Mouse (Mus musculus): ENCODE data around the gene Mr1. TPM values are rescaled to one million over a fixed set of nuclear protein-coding genes. Genes with fewer than 3 reads are reported as not detected.
"Not testable (repeated sequence)": the region's sequence is repeated elsewhere in the genome, so short reads cannot be mapped to it uniquely, and the experiment has no call there.

The Mr1 gene
- 0.41 and 0.49 TPM in 2 replicates for polyA plus RNA-seq (2014; fragmentation: Nextera tagmentation; extraction: Ambion mirVana)

DNA sequence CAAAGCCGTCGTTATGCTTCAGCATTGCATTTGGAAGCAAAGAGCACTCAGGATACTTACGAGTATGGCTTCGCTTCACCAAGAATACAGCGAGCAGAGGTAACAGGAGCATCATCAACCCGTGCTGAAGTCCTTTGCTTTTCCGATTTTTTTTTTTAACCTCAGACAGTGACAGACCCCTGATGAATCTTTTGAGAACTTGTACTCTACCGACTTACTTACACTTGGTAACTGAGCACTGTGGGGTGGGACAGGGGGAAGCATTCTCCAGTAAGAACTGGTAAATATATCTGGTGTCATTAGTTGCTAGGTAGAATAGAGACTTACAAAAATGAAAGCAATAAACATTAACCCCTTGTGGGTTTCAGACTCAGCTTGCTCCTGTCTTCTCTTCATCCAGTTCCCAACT is at the start of gene Mr1:
Gene Mr1, minus strand, starts transcription at position 243 of the 409 bp plus-strand sequence.
- Histone ChIP-seq H3K4me3 (ENCODE audit: low read depth, low read length) (no peak within 1 kb of the TSS), H3K27ac (ENCODE audit: low read depth, low read length) (no peak within 1 kb of the TSS), H3K4me2 (no peak within 1 kb of the TSS), H3K9ac (ENCODE audit: low read length) (no peak within 1 kb of the TSS), H3K9me3 (ENCODE audit: control insufficient read depth, low read length) (no peaks in the 10 kb centered on the region), H3K27me3 (ENCODE audit: control insufficient read depth, insufficient read depth, low read length) (no peaks in the 10 kb centered on the region), H3K4me1 (ENCODE audit: control insufficient read depth, insufficient read depth, low read length) (no peaks in the 10 kb centered on the region), H3K36me3 (ENCODE audit: control insufficient read depth, insufficient read depth, low read length) (no peaks in the 10 kb centered on the region)
- 60% methylated on average over 8 of the region's 8 CpGs for WGBS
- DNase-seq (ENCODE audit: low spot score, missing footprints) = peak; percentile 61
- ATAC-seq (ENCODE audit: low FRiP score) = no peak

DNA sequence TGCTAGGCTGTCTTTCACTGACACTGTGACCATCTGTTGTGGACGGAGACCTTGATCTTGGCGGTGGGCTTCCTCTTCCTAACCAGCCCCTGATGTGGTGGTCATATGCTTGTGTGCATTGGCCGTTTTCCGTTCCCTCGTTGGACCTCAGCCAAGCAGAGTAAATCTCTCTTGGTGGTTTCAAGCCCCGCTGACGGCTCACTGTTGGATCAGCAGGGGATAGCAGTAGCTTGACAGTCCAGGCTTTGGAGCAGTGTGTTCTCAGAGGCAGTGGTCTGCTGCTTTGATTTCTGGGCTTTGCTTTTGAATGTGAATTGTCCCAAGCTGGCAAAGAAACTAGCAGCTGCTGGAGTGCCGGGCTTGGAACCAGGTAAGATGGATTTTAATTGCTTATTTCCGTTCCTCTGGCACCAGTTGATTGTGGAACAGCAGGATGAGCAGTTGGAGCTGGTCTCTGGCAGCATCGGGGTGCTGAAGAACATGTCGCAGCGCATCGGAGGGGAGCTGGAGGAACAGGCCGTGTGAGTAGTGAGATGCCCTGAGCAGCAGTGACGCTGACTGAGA is 46.3 kb upstream of the Mr1 start:
- H3K27ac ChIP-seq (ENCODE audit: low read depth, low read length) = no peak overlapping the region
- H3K4me2 ChIP-seq = no peak overlapping the region
- H3K4me1 ChIP-seq (ENCODE audit: control insufficient read depth, insufficient read depth, low read length) = no peaks in the 10 kb centered on the region
- H3K4me3 ChIP-seq (ENCODE audit: low read depth, low read length) = no peak overlapping the region
- peak; percentile 83 for DNase-seq (ENCODE audit: low spot score, missing footprints)
- H3K27me3 ChIP-seq (ENCODE audit: control insufficient read depth, insufficient read depth, low read length) = no peaks in the 10 kb centered on the region
- peaks cover 6% of the 10 kb centered on the region; the same call in 1 of the 2 replicates for H3K36me3 ChIP-seq (ENCODE audit: control insufficient read depth, insufficient read depth, low read length)
- no peaks in the 10 kb centered on the region for H3K9me3 ChIP-seq (ENCODE audit: control insufficient read depth, low read length)
- no peak for ATAC-seq (ENCODE audit: low FRiP score)
- no peak overlapping the region for H3K9ac ChIP-seq (ENCODE audit: low read length)
- 82% methylated on average over 15 of the region's 15 CpGs for WGBS

DNA sequence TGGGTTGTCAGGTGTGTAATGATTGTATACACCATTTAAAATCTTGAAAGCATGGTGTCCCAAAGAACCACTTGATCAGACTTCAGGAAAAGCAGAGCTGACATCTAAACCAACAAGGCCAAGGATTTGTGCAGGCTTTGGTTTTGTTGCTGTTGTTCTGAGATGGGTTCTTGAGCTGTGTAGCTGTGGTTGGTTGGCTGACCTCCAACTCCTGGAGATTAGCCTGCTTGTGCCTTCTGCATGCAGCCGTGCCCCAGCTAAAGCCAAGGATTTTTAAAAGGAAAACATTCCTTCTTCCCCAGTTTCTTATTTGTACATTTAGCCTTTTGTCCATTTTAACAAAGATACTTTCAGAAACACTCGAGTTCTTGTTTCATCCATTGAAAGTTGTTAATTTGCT is 45.1 kb upstream of the Mr1 start:
- Histone ChIP-seq H3K27me3 (ENCODE audit: control insufficient read depth, insufficient read depth, low read length) (no peaks in the 10 kb centered on the region), H3K27ac (ENCODE audit: low read depth, low read length) (no peak overlapping the region), H3K4me1 (ENCODE audit: control insufficient read depth, insufficient read depth, low read length) (no peaks in the 10 kb centered on the region), H3K36me3 (ENCODE audit: control insufficient read depth, insufficient read depth, low read length) (peaks cover 6% of the 10 kb centered on the region; the same call in 1 of the 2 replicates), H3K4me2 (no peak overlapping the region), H3K9ac (ENCODE audit: low read length) (no peak overlapping the region), H3K4me3 (ENCODE audit: low read depth, low read length) (no peak overlapping the region), H3K9me3 (ENCODE audit: control insufficient read depth, low read length) (no peaks in the 10 kb centered on the region)
- DNase-seq (ENCODE audit: low spot score, missing footprints) (peak; percentile 31), ATAC-seq (ENCODE audit: low FRiP score) (no peak)
- 87% methylated on average over 2 of the region's 2 CpGs for WGBS

DNA sequence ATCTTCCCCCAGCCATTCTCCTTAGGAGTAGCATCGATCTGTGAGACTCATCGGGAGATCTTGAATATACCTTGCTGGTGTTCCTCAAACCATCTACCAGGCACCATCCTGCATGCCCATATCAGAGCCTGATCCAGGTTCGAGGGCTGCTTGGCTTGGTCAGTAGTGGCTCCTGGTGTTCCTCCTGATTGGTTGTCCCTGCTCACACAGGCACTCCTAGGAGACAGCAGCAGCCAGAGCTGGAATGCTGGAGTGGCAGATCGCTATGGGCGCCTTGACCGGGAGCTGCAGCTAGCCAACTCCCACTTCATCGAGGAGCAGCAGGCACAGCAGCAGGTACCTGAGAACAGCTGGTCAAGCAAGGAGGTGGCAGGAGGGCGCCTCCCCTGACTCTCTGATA is 44.6 kb upstream of the Mr1 start:
- no peaks in the 10 kb centered on the region for H3K9me3 ChIP-seq (ENCODE audit: control insufficient read depth, low read length)
- no peaks in the 10 kb centered on the region for H3K27me3 ChIP-seq (ENCODE audit: control insufficient read depth, insufficient read depth, low read length)
- H3K4me1 ChIP-seq (ENCODE audit: control insufficient read depth, insufficient read depth, low read length) = no peaks in the 10 kb centered on the region
- H3K36me3 ChIP-seq (ENCODE audit: control insufficient read depth, insufficient read depth, low read length) = peaks cover 6% of the 10 kb centered on the region; the same call in 1 of the 2 replicates
- ATAC-seq (ENCODE audit: low FRiP score) (no peak), DNase-seq (ENCODE audit: low spot score, missing footprints) (no peak)
- WGBS = 85% methylated on average over 8 of the region's 8 CpGs
- no peak overlapping the region for H3K27ac ChIP-seq (ENCODE audit: low read depth, low read length)
- H3K4me2 ChIP-seq = no peak overlapping the region
- no peak overlapping the region for H3K4me3 ChIP-seq (ENCODE audit: low read depth, low read length)
- no peak overlapping the region for H3K9ac ChIP-seq (ENCODE audit: low read length)

DNA sequence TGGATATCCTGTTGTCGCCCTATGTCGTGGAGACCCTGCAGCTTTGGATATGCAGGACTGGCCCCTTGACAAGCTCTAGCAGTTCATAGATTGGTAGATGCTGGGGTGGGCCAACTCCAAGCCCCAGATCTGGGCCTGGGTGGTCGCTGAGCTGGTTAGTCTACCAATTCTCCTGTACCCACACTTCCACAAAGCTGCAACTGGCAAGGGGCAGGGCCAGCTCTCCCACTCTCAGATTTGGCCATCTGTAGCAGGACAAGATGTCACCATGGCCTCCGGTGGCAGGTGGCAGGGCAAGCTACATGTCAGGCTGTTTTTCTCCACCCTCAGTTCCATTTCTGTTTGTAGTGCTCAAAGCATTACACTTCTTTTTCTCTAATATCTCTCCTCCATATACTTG is 42.0 kb upstream of the Mr1 start:
- ATAC-seq (ENCODE audit: low FRiP score) (no peak), DNase-seq (ENCODE audit: low spot score, missing footprints) (no peak)
- H3K4me3 ChIP-seq (ENCODE audit: low read depth, low read length) = no peak overlapping the region
- peaks cover 6% of the 10 kb centered on the region; the same call in 1 of the 2 replicates for H3K36me3 ChIP-seq (ENCODE audit: control insufficient read depth, insufficient read depth, low read length)
- no peaks in the 10 kb centered on the region for H3K27me3 ChIP-seq (ENCODE audit: control insufficient read depth, insufficient read depth, low read length)
- no peak overlapping the region for H3K27ac ChIP-seq (ENCODE audit: low read depth, low read length)
- H3K4me1 ChIP-seq (ENCODE audit: control insufficient read depth, insufficient read depth, low read length) = no peaks in the 10 kb centered on the region
- H3K4me2 ChIP-seq = no peak overlapping the region
- no peak overlapping the region for H3K9ac ChIP-seq (ENCODE audit: low read length)
- no peaks in the 10 kb centered on the region for H3K9me3 ChIP-seq (ENCODE audit: control insufficient read depth, low read length)
- whole genome bisulfite sequencing = 100% methylated on average over 4 of the region's 4 CpGs

DNA sequence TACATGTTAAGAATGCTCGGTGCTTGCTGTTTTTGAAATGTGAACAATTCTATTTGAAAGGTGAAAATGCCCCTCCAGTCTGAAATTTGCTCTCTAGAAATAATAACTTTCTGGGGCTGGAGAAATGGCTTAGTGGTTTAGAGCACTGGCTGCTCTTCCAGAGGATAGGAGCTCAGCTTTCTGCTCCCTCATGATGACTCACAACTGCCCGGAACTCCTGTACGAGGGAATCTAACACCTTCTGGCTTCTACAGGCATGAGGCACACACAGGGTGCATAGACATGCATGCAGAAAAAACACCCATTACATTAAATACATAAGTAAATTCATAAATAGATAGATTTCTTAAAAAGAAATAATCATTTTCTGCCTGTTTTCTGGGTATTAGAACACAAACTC is 37.6 kb upstream of the Mr1 start:
- no peak overlapping the region for H3K4me3 ChIP-seq (ENCODE audit: low read depth, low read length)
- H3K4me1 ChIP-seq (ENCODE audit: control insufficient read depth, insufficient read depth, low read length) = no peaks in the 10 kb centered on the region
- no peak for ATAC-seq (ENCODE audit: low FRiP score)
- DNase-seq (ENCODE audit: low spot score, missing footprints) = no peak
- no peak overlapping the region for H3K4me2 ChIP-seq
- no peak overlapping the region for H3K27ac ChIP-seq (ENCODE audit: low read depth, low read length)
- no peak overlapping the region for H3K9ac ChIP-seq (ENCODE audit: low read length)
- H3K27me3 ChIP-seq (ENCODE audit: control insufficient read depth, insufficient read depth, low read length) = no peaks in the 10 kb centered on the region
- no peaks in the 10 kb centered on the region for H3K9me3 ChIP-seq (ENCODE audit: control insufficient read depth, low read length)
- H3K36me3 ChIP-seq (ENCODE audit: control insufficient read depth, insufficient read depth, low read length) = no peaks in the 10 kb centered on the region
- WGBS = 92% methylated on average over 3 of the region's 3 CpGs

DNA sequence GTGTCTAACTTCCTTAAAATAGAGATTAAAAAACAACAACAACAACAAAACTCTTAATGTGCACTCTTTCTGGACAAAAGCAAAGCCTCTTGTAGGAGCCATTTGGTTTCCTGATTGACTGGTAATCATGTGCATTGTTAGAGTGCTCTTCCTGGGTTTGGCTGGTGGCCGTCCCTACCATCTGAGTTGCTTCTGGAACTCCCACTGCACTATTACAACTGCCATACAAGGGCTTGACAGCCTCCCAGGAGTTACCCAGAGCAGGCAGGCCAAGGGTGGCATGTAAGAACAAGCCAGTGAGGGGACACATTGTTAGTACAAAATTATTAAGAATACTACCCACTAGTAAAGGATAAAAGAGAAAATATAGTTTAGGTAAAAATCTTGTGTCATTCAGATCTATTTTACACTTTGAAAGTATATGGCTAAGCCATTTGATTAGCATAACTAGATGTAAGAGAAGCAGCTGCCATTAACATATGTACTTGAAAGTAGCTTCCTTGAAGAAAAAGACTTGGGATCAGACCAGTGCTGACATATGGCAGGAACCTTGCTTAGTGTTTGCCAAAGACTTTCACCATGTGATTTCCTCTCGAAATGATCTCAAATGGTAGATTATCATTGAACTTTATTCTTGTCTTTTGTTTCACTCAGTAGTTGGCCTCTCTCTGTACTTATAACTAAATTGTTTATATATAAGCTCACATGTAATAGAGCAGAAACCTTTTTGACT is 31.7 kb upstream of the Mr1 start:
- DNase-seq (ENCODE audit: low spot score, missing footprints) (peak; percentile 62), ATAC-seq (ENCODE audit: low FRiP score) (no peak)
- Histone ChIP-seq H3K4me1 (ENCODE audit: control insufficient read depth, insufficient read depth, low read length) (no peaks in the 10 kb centered on the region), H3K27me3 (ENCODE audit: control insufficient read depth, insufficient read depth, low read length) (no peaks in the 10 kb centered on the region), H3K9ac (ENCODE audit: low read length) (no peak overlapping the region), H3K36me3 (ENCODE audit: control insufficient read depth, insufficient read depth, low read length) (no peaks in the 10 kb centered on the region), H3K4me3 (ENCODE audit: low read depth, low read length) (no peak overlapping the region), H3K9me3 (ENCODE audit: control insufficient read depth, low read length) (no peaks in the 10 kb centered on the region), H3K27ac (ENCODE audit: low read depth, low read length) (no peak overlapping the region), H3K4me2 (no peak overlapping the region)
- 88% methylated on average over 2 of the region's 2 CpGs for WGBS

DNA sequence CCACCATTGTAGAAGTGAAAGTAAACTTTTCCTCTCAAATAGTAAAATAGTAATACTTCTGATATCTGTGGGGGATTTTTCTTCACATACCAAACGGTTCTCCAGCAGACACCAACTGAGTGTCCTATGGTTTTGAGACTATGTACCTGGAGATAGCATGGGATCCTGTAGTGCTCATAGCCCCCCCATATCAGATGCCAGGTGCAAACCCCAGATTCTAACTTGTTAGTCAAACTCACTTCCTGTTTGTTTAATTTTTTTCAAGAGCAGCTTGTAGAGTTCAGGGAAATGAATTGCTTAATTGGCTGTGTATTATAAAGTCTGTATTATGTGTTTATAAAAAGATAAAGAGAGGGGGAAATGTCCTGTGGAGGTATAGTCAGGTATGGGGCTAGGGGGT is 27.8 kb upstream of the Mr1 start:
- Histone ChIP-seq H3K9ac (ENCODE audit: low read length) (no peak overlapping the region), H3K27ac (ENCODE audit: low read depth, low read length) (no peak overlapping the region), H3K4me1 (ENCODE audit: control insufficient read depth, insufficient read depth, low read length) (no peaks in the 10 kb centered on the region), H3K27me3 (ENCODE audit: control insufficient read depth, insufficient read depth, low read length) (no peaks in the 10 kb centered on the region), H3K36me3 (ENCODE audit: control insufficient read depth, insufficient read depth, low read length) (no peaks in the 10 kb centered on the region), H3K9me3 (ENCODE audit: control insufficient read depth, low read length) (no peaks in the 10 kb centered on the region), H3K4me3 (ENCODE audit: low read depth, low read length) (no peak overlapping the region), H3K4me2 (no peak overlapping the region)
- ATAC-seq (ENCODE audit: low FRiP score) (no peak), DNase-seq (ENCODE audit: low spot score, missing footprints) (no peak)
- 91% methylated on average over 1 of the region's 1 CpGs for WGBS

DNA sequence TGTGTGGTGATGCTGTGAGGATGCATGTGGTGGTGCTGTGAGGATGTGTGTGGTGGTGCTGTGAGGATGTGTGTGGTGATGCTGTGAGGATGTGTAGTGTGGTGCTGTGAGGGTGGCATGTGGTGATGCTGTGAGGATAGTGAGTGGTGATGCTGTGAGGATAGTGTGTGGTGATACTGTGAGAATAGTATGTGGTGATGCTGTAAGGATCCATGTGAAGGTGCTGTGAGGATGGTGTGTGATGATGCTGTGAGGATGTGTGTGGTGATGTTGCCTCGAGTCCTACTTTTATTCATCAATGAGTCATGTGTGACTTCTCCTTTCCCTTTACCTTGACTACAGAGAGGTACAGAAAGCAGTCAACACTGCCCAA is 27.0 kb upstream of the Mr1 start:
- not testable (repeated sequence) for H3K4me1 ChIP-seq (ENCODE audit: control insufficient read depth, insufficient read depth, low read length); H3K9me3 ChIP-seq (ENCODE audit: control insufficient read depth, low read length); H3K9ac ChIP-seq (ENCODE audit: low read length); H3K27me3 ChIP-seq (ENCODE audit: control insufficient read depth, insufficient read depth, low read length); H3K27ac ChIP-seq (ENCODE audit: low read depth, low read length); H3K4me2 ChIP-seq; H3K4me3 ChIP-seq (ENCODE audit: low read depth, low read length); H3K36me3 ChIP-seq (ENCODE audit: control insufficient read depth, insufficient read depth, low read length); DNase-seq (ENCODE audit: low spot score, missing footprints); ATAC-seq (ENCODE audit: low FRiP score)
- WGBS = 100% methylated on average over 1 of the region's 1 CpGs

Data from midbrain, embryonic 11.5 days (tissue).